Mouse (Mus musculus) liver, embryonic 13.5 days (tissue): ENCODE measurements at regions not wholly inside any gene's neighbourhood (a gene's known extent, or its start where the extent isn't known, plus 50 kb on each side); places are given as distances from the start of the nearest gene placed in this dataset.

Experiments used
- ATAC-seq: fragments of 200-750 bp; cut with Nextera tagmentation; 2 replicates; pipeline ENCODE4 v1.8.0; 2017; ENCODE audit warnings: low read depth, mild to moderate bottlenecking, moderate number of reproducible peaks, moderate library complexity
- DNase-seq: peaks from one replicate; pipeline ENCODE4 v3.0.0; 2022
- H3K27ac ChIP-seq: fragments of 300-500 bp; sonication (generic); 2 replicates; pipeline ENCODE4 v1.5.1; 2015; ENCODE audit warnings: moderate library complexity, mild to moderate bottlenecking, inconsistent platforms
- H3K27me3 ChIP-seq: fragments of 300-500 bp; sonication (generic); 2 replicates; pipeline ENCODE4 v1.6.1; 2015; ENCODE audit warnings: mild to moderate bottlenecking, inconsistent platforms
- H3K36me3 ChIP-seq: fragments of 300-500 bp; sonication (generic); 2 replicates; pipeline ENCODE4 v1.6.1; 2015; ENCODE audit warnings: mild to moderate bottlenecking, inconsistent platforms
- H3K4me1 ChIP-seq: fragments of 300-500 bp; sonication (generic); replicated peaks from 2 replicates; pipeline ENCODE4 v1.6.1; 2015; ENCODE audit warnings: inconsistent platforms
- H3K4me2 ChIP-seq: fragments of 300-500 bp; sonication (generic); 2 replicates; pipeline ENCODE4 v1.6.1; 2015; ENCODE audit warnings: inconsistent platforms, mild to moderate bottlenecking, moderate library complexity
- H3K4me3 ChIP-seq: fragments of 300-500 bp; sonication (generic); replicated peaks from 2 replicates; pipeline ENCODE4 v1.5.1; 2015; ENCODE audit warnings: mild to moderate bottlenecking, inconsistent platforms
- H3K9ac ChIP-seq: fragments of 300-500 bp; sonication (generic); 2 replicates; pipeline ENCODE4 v1.6.1; 2015; ENCODE audit warnings: mild to moderate bottlenecking, inconsistent platforms
- H3K9me3 ChIP-seq: fragments of 300-500 bp; sonication (generic); replicated peaks from 2 replicates; pipeline ENCODE4 v1.6.1; 2016; ENCODE audit warnings: inconsistent platforms
- WGBS: fragments of 180-500 bp; shearing (Covaris S2); methylation state at CpG from one replicate; pipeline ENCODE4 v1.1.7; 2015; ENCODE audit not compliant: insufficient replicate concordance; 5-methylcytosine and 5-hydroxymethylcytosine counted together

DNA sequence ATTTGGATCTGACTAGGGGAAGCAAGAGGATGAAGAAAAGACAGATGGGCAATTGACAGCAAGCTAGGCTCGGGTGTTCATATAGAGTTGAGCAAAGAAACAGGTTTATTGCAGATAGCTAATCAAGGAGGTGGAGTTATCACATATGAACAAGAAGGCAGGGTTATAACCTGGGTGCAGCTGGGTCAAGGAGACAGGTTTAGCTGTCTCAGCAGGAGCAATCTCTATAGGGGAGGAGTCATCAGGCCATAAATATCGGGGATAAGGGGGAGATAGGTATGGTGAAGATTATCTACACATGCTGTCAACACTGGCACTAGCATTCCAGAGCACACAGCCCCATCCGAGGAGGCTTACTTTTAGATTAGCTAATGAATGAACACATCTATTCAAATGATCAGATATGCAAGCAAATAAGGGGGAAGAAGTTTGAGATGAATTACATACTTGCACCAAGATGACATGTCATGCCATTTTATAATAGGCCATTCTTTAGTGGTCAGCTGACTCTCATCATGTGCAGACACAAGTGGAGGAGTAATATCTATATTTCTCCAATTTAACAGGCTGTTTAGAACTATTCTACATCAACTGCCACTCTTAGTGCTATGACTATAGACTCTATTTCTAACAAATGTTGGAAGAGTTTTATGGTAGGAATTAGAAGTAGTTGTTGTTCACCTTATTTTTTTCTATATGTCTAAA lies 76.9 kb downstream of the Lhx9 start:
- no peaks in the 10 kb centered on the region for H3K27me3 ChIP-seq
- no peak for ATAC-seq
- no peak overlapping the region for H3K4me3 ChIP-seq
- no peaks in the 10 kb centered on the region for H3K9me3 ChIP-seq
- no peak overlapping the region for H3K4me2 ChIP-seq
- no peaks in the 10 kb centered on the region for H3K4me1 ChIP-seq
- no peak overlapping the region for H3K9ac ChIP-seq
- 56% methylated on average over 3 of the region's 3 CpGs for WGBS
- H3K27ac ChIP-seq, result no peak overlapping the region
- no peaks in the 10 kb centered on the region for H3K36me3 ChIP-seq
- no peak for DNase-seq

DNA sequence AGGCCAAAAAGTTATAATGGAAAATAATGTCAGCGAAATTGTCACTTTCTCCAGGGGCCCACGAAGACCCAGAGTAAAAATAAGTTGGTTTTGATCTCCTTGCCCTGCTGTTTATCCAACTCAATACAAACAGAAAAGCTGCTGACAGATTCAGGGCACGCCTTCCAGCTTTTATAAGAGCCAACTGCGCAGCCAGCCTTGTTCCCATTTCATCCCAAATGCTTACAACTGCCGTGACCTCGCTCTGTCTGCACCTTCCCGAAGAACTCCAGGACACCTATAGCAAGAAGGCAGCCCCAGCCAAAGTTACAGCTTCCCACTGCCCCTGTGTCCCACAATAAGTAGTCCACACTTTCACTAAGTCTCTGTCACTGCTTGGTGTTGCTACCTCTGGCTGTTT lies 85.5 kb downstream of the Lhx9 start:
- Histone ChIP-seq H3K4me3 (no peak overlapping the region), H3K4me2 (no peak overlapping the region), H3K27ac (no peak overlapping the region), H3K27me3 (no peaks in the 10 kb centered on the region), H3K36me3 (no peaks in the 10 kb centered on the region), H3K9me3 (no peaks in the 10 kb centered on the region), H3K9ac (no peak overlapping the region), H3K4me1 (no peaks in the 10 kb centered on the region)
- ATAC-seq (no peak), DNase-seq (no peak)
- 71% methylated on average over 7 of the region's 7 CpGs for WGBS

DNA sequence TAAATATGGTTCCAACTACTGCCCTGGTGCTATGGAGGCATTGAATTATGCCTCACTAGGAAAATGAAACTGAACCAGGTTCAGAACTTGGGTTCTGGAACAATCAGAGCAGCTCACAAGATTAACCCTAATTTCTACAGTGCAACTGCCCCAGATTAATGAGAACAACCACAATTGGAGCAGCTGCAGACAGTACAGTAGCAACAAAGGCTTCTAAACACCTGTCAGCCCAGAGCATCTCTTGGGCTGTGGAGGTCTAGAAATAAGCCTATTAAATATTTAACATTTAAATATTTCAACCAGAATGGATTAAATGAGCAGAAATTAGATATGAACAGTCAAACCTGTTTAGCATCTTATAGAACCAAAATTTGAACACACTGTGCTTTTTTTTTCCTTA lies 90.6 kb downstream of the Lhx9 start:
- no peak overlapping the region for H3K4me2 ChIP-seq
- H3K27ac ChIP-seq, result no peak overlapping the region
- ATAC-seq (no peak), DNase-seq (no peak)
- no peaks in the 10 kb centered on the region for H3K4me1 ChIP-seq
- no peaks in the 10 kb centered on the region for H3K27me3 ChIP-seq
- H3K36me3 ChIP-seq, result no peaks in the 10 kb centered on the region
- no peak overlapping the region for H3K4me3 ChIP-seq
- H3K9ac ChIP-seq, result no peak overlapping the region
- no peaks in the 10 kb centered on the region for H3K9me3 ChIP-seq

DNA sequence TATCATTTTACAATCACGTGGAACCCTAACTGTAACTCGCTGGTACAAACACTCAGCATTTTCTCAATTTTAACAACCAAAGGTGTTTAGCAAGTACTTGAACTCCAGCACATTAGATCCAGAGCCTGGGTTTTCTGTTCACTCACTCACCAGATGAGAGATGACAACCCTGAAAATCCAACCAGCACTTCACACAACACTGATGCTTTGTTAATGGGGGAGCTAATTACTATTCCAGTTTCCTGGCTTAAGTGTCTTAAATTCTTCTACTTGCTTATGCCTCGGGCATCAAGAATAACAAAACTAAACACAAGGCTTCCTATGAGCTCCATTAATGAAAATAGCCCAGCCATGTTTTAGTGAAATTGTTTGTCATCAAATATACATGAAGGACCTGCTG lies 113.4 kb upstream of the Nek7 start:
- Histone ChIP-seq H3K4me1 (no peaks in the 10 kb centered on the region), H3K4me3 (no peak overlapping the region), H3K4me2 (no peak overlapping the region), H3K9ac (no peak overlapping the region), H3K36me3 (no peaks in the 10 kb centered on the region), H3K27ac (no peak overlapping the region), H3K9me3 (no peaks in the 10 kb centered on the region), H3K27me3 (no peaks in the 10 kb centered on the region)
- ATAC-seq (no peak), DNase-seq (no peak)
- 57% methylated on average over 3 of the region's 3 CpGs for WGBS

DNA sequence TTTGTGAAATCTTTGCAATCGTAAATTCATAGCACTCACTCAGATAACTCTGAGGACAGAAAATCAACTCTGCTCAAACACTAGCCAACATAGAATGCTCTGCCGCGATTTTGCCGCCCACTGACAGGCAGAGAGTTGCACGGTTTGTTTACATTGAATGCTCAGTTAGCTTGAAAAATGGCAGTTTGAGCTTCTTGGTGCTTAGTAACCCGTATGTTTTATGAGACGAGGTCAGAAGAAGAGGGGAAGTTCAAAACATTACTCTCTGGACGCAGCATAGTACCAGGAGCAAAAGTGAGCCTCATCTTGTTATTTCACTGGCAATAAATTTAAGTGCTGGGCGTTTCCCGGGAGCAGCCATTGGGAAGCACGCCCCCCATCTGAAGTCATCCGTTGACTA lies 111.1 kb upstream of the Nek7 start:
- Histone ChIP-seq H3K27me3 (no peaks in the 10 kb centered on the region), H3K36me3 (no peaks in the 10 kb centered on the region), H3K4me2 (no peak overlapping the region), H3K9ac (no peak overlapping the region), H3K4me3 (no peak overlapping the region), H3K27ac (no peak overlapping the region), H3K4me1 (no peaks in the 10 kb centered on the region), H3K9me3 (no peaks in the 10 kb centered on the region)
- 68% methylated on average over 12 of the region's 12 CpGs for WGBS
- DNase-seq (no peak), ATAC-seq (no peak)

DNA sequence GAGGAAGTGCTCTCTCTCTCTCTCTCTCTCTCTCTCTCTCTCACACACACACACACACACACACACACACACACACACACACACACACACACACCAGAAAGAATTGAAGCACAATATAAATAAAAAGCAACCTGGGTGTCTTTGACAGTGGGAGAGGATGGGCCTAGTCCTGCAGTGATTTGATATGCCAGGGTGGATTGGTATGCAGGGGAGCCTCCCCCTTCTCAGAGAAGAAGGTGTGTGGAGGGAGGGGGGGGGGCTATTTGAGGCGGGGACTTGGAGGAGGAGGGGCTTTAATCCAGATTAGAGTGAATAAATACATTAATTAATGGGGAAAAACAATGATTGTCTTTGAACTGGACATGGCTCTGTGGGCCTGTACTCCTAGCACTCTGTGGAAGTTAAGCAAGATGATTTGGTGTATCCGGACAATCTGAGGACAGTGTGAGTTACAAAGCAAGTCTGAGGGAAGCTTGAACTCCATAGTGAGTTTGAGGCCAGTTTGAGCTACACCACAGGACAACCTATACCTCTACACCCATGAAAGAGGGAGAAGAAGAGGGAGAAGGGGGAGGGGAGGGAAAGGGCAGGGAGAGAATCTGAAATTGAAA lies 109.3 kb upstream of the Nek7 start:
- Histone ChIP-seq H3K9ac (no peak overlapping the region), H3K27ac (no peak overlapping the region), H3K4me3 (no peak overlapping the region), H3K27me3 (no peaks in the 10 kb centered on the region), H3K36me3 (no peaks in the 10 kb centered on the region), H3K9me3 (no peaks in the 10 kb centered on the region), H3K4me2 (no peak overlapping the region), H3K4me1 (no peaks in the 10 kb centered on the region)
- ATAC-seq (no peak), DNase-seq (no peak)
- WGBS, result 55% methylated on average over 2 of the region's 2 CpGs

DNA sequence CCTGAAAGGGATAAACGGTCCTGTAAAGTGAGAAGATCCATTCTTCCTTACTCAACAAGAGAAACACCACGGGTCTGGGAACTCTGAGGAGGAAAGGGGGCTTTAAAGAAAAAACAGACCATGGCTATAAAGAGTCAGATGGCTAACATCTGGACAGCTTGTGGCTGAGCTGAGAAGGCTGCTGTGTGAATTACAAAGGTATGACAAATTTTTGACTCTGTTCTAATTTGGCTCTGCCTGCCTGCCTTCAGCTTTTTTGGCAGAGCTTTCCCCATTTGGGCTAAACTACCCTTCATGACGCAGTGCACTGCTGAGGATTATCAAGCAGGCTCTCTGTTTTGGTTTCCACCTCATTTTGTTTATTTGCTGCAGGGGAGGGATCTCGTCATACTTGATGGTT lies 100.8 kb upstream of the Nek7 start:
- Histone ChIP-seq H3K9me3 (no peaks in the 10 kb centered on the region), H3K4me3 (no peak overlapping the region), H3K4me2 (no peak overlapping the region), H3K27me3 (no peaks in the 10 kb centered on the region), H3K9ac (no peak overlapping the region), H3K4me1 (no peaks in the 10 kb centered on the region), H3K27ac (no peak overlapping the region), H3K36me3 (no peaks in the 10 kb centered on the region)
- ATAC-seq, result no peak
- no peak for DNase-seq
- 52% methylated on average over 4 of the region's 4 CpGs for WGBS

DNA sequence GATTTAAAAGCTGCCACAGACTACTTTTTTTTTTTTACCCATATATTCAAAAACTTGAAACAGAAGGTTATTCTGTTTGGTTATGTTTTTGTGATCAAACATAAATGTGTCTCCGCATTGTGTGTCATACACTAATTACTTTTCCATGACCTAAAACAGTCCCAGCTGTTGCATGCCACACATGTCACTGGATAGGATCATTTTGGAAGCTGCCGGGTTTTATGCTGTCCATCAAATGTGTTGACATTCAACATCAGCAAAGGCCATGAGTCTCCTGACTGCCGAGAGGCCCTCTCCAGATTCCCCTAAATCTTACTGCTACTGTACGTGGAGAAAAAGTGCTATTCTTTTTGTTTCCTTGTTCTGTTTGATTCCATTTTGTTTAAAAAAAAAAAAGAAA lies 99.4 kb upstream of the Nek7 start:
- ATAC-seq, result no peak
- Histone ChIP-seq H3K9me3 (no peaks in the 10 kb centered on the region), H3K4me2 (no peak overlapping the region), H3K36me3 (no peaks in the 10 kb centered on the region), H3K4me3 (no peak overlapping the region), H3K9ac (no peak overlapping the region), H3K4me1 (no peaks in the 10 kb centered on the region), H3K27ac (no peak overlapping the region), H3K27me3 (no peaks in the 10 kb centered on the region)
- DNase-seq, result no peak
- 60% methylated on average over 4 of the region's 4 CpGs for WGBS

DNA sequence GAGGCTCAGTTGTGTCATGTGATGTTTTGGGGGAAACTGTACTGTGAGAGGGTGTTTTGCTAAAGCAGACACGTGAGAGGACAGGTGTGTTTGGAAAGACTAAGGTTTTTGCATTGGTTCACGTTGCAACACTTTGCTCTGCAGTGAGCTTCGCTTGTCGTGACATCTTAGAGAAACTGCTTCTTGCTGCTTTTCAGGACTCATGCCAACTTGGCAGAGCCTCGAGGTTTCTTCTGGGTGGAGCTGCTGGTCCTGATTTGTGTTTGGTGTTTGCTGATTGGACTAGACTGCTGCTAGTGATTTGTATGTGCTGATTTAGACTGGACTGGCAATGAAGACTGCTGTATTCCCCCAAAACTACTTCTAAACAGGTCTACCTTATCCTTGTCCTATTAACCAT lies 97.0 kb upstream of the Nek7 start:
- Histone ChIP-seq H3K9me3 (no peaks in the 10 kb centered on the region), H3K4me1 (no peaks in the 10 kb centered on the region), H3K4me2 (no peak overlapping the region), H3K36me3 (no peaks in the 10 kb centered on the region), H3K9ac (no peak overlapping the region), H3K27me3 (no peaks in the 10 kb centered on the region), H3K4me3 (no peak overlapping the region), H3K27ac (no peak overlapping the region)
- DNase-seq, result no peak
- ATAC-seq, result no peak
- WGBS, result 56% methylated on average over 5 of the region's 5 CpGs

DNA sequence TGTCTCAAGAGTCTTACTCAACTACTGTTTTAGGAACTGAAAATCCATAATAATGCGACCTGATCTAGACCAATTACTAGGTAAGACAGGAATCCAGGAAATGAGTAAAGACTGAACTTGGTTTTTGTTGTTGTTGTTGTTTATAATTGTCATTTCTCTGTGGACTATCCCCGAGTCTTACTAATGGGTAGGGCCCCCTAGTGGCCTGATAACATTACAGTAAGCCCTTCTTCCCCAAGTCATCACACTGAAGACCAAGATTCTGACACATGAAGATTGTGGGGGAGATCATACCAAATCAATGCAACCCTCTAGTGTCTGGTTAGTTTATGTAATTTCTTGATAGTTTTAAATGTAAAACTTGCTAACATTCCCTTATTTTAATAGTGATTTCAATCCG lies 95.2 kb upstream of the Nek7 start:
- no peak for DNase-seq
- H3K9ac ChIP-seq, result no peak overlapping the region
- 57% methylated on average over 3 of the region's 3 CpGs for WGBS
- no peaks in the 10 kb centered on the region for H3K27me3 ChIP-seq
- no peak overlapping the region for H3K4me3 ChIP-seq
- ATAC-seq, result no peak
- no peak overlapping the region for H3K4me2 ChIP-seq
- H3K36me3 ChIP-seq, result no peaks in the 10 kb centered on the region
- H3K4me1 ChIP-seq, result no peaks in the 10 kb centered on the region
- no peak overlapping the region for H3K27ac ChIP-seq
- H3K9me3 ChIP-seq, result no peaks in the 10 kb centered on the region

DNA sequence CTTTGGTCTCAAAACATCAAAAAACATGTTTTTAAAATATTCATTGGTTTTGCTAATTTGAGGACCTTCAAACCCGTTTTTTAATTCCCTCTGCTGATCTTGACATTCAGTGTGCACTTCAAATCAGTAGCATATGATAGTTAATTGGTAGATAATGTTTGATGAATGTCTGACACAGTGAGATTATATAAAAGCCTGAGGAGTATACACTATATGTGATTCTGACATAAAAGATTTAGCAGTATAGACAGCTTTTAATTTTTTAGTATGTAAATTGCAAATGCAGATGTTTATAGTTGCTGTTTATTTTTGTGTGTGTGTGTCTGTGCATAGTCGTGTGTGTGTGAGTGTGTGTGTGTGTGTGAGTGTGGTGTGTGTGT lies 89.3 kb upstream of the Nek7 start:
- Histone ChIP-seq H3K9me3 (no peaks in the 10 kb centered on the region), H3K27ac (no peak overlapping the region), H3K9ac (no peak overlapping the region), H3K36me3 (no peaks in the 10 kb centered on the region), H3K4me1 (no peaks in the 10 kb centered on the region), H3K4me2 (no peak overlapping the region), H3K27me3 (no peaks in the 10 kb centered on the region), H3K4me3 (no peak overlapping the region)
- 37% methylated on average over 2 of the region's 2 CpGs for WGBS
- no peak for DNase-seq
- ATAC-seq, result no peak

DNA sequence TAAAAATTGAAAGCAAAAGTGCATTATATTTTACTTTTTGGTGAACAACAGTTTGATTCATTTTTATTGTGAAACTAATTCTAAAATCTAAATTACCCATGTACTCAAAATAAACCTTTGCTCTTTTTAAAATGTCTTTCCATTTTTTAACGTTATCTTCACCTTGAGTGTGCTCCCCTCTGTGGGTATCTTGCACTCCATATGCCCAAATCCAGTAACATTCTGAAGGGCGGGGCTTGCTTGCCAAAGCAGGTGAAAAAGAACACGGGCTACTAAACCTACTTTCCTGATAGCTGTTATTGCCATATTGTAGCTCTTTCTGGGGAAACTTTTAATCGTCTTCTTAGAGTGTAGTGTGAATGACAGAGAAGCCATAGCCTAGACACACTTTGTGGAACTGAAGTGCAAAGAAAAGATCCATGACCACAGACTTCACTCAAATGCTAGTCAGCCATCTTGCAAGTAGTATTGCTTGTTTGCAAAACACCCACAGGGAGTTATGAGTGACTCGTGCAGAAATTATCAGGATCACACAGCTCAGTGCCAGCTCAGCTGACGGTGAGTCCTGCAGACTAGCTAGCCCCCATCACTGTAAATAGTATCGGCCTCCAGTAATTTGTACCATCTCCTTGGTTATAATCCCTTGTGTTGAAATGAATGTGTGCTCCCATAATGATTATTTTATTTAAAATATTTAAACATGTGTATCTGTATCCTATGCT lies 88.7 kb upstream of the Nek7 start:
- Histone ChIP-seq H3K4me2 (no peak overlapping the region), H3K9me3 (no peaks in the 10 kb centered on the region), H3K9ac (no peak overlapping the region), H3K4me1 (no peaks in the 10 kb centered on the region), H3K4me3 (no peak overlapping the region), H3K27ac (no peak overlapping the region), H3K36me3 (no peaks in the 10 kb centered on the region), H3K27me3 (no peaks in the 10 kb centered on the region)
- peak; percentile 10 for DNase-seq
- WGBS, result 39% methylated on average over 7 of the region's 7 CpGs
- peak; percentile 94 for ATAC-seq
